Mouse (Mus musculus) G1E (cell line): ENCODE measurements at regions not wholly inside any gene's neighbourhood (a gene's known extent, or its start where the extent isn't known, plus 50 kb on each side); places are given as distances from the start of the nearest gene placed in this dataset.
"Not testable (repeated sequence)": the region's sequence is repeated elsewhere in the genome, so short reads cannot be mapped to it uniquely, and the experiment has no call there.

Experiments
- CTCF ChIP-seq: IDR thresholded peaks from 2 replicates; pipeline ENCODE4 v1.5.1; 2012; ENCODE audit warnings: low read depth, low read length, inconsistent platforms, mixed read lengths
- GATA1 ChIP-seq: IDR thresholded peaks from 2 replicates; pipeline ENCODE4 v1.6.1; 2012; ENCODE audit warnings: borderline replicate concordance, low read length, inconsistent platforms, mixed read lengths

DNA sequence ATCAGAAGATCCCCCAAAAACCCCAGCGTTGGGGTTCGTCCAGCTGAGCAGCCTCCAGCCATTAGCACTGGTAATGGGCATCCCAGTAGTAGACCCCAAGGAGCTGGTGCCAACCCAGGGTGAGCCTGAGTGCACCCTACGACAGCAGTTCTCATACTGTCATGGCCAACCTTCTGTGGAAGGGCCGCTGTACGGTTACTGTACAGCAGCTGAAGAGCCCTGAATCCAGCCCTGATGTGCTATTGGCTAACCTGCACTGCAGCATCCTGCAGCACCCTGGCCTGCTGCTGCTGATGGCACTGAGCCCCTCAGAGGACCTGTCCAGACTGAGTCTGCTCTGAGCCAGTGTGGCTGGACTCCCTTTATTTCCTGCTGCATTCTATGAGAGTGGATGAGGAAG lies 53.9 kb upstream of the Fcho1 start:
- TF ChIP-seq CTCF, GATA1: not testable (repeated sequence)
